Mouse (Mus musculus): ENCODE data around the gene Gbx1. TPM values are rescaled to one million over a fixed set of nuclear protein-coding genes. Genes with fewer than 3 reads are reported as not detected.

Gbx1 gene
- total and polyA plus RNA-seq, 3 experiments = 0.08 to 0.49 TPM; not detected in 1

DNA sequence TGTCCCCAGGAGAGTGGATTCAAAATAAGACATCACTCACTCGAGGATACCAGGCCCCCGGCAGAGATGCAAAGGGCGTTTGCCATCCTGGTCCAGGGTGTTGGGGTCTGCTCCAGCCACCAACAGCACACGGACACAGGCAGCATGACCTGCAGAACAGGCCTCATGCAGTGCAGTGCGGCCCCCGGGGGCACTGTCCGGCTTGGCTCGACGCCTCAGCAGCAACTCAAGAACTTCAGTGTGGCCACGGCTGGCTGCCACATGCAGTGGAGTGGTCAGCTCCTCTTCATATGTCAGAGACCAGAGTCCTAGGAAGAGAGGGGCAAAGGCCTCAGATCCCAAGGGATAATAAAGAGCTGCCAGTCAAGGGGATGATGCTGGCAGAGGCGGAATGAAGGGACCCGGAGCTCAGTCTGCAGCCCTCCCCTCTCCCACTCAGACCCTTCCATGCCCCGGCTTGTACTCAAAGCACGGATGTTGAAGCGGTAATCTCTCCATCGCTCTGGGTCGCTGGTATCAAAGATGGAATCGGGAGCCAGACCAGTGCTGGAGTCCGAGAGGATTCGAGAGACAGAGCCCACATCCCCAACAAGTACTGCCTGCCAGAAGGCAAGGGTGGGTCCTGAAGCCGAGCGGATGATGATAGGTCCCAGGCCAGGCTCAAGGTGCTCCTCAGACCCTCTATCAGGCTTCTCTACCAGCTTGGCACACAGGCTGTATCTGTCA lies 12.7 kb upstream of the Gbx1 start:
- Histone ChIP-seq H3K79me2 (ENCODE audit: control insufficient read depth, insufficient read depth, low read length, poor library complexity) (no peaks in the 10 kb centered on the region), H3K27ac (ENCODE audit: control insufficient read depth, low read depth, low read length) (no peak overlapping the region), H3K36me3 (ENCODE audit: control insufficient read depth in 1 of 2, insufficient read depth in 2 of 2, low read length in 2 of 2) (no peaks in the 10 kb centered on the region), H3K4me1 (ENCODE audit: control insufficient read depth in 1 of 2, insufficient read depth in 2 of 2, low read length in 2 of 2) (peaks cover 0 to 8% of the 10 kb centered on the region in 2 experiments; a peak in 2 of 4 replicates), H3K9ac (ENCODE audit: control insufficient read depth, low read depth, low read length, poor library complexity, severe bottlenecking) (no peak overlapping the region), H3K4me3 (ENCODE audit: control insufficient read depth in 1 of 2, insufficient read depth in 1 of 2, low read depth in 2 of 2, low read length in 2 of 2) (no peak overlapping the region), H3K9me3 (replicated peaks; ENCODE audit: insufficient read depth, low read length) (no peaks in the 10 kb centered on the region), H3K27me3 (ENCODE audit: control insufficient read depth in 1 of 2, insufficient read depth in 2 of 2, low read length in 2 of 2) (peaks cover 3% of the 10 kb centered on the region in 2 experiments)
- no peak for DNase-seq (ENCODE audit: low read depth, low spot score)
- TF ChIP-seq JUND (IDR thresholded peaks at IDR 0.05; ENCODE audit: low read depth, low read length) (no peak), TCF12 (IDR thresholded peaks at IDR 0.05; ENCODE audit: low read depth, low read length) (no peak), ZC3H11A (IDR thresholded peaks at IDR 0.05; ENCODE audit: low read depth, low read length) (no peak), CHD2 (IDR thresholded peaks at IDR 0.05; ENCODE audit: low read length) (no peak), TAL1 (IDR thresholded peaks at IDR 0.05; ENCODE audit: low read length) (no peak), RAD21 (IDR thresholded peaks at IDR 0.05; ENCODE audit: low read depth, low read length) (no peak), ZKSCAN1 (IDR thresholded peaks at IDR 0.05; ENCODE audit: low read depth, low read length) (no peak), SMC3 (IDR thresholded peaks at IDR 0.05; ENCODE audit: low read depth, low read length) (no peak), MYC (IDR thresholded peaks at IDR 0.05; ENCODE audit: low read depth, low read length) (no peak), POLR2AphosphoS5 (IDR thresholded peaks at IDR 0.05; ENCODE audit: borderline replicate concordance, low read depth, low read length) (no peak), MYB (IDR thresholded peaks at IDR 0.05; ENCODE audit: low read depth, low read length) (no peak), ZMIZ1 (IDR thresholded peaks at IDR 0.05; ENCODE audit: low read depth, low read length) (no peak), MAZ (IDR thresholded peaks at IDR 0.05; ENCODE audit: low read depth, low read length) (no peak), SIN3A (IDR thresholded peaks at IDR 0.05; ENCODE audit: low read length) (no peak), CHD1 (IDR thresholded peaks at IDR 0.05; ENCODE audit: low read depth, low read length) (no peak), GATA1 (IDR thresholded peaks at IDR 0.05; ENCODE audit: low read depth, low read length) (no peak), NRF1 (IDR thresholded peaks at IDR 0.05; ENCODE audit: insufficient read depth, low read depth, low read length, poor library complexity, severe bottlenecking) (no peak), GABPA (IDR thresholded peaks at IDR 0.05; ENCODE audit: low read depth, low read length) (no peak), TBP (IDR thresholded peaks at IDR 0.05; ENCODE audit: low read depth, low read length) (no peak)

DNA sequence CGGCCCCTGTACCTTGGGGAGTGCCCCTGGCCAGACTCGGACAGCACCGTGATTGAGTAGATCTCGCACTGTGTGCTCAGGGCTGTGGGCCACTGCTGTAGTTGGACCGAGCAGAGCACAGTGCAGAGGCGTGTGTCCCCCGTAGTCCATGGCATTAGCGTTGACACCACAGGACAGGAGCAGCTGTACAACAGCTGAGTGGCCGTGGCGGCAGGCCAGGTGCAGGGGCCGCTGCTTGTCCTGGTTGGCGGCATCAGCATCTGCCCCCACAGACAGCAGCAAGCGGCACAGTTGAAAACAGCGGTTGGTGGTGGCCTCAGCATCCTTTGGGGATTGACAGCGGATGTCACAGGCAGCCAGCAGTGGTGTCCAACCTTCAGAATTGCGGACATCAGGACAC lies 10.6 kb upstream of the Gbx1 start:
- Histone ChIP-seq H3K9ac (ENCODE audit: control insufficient read depth, low read depth, low read length, poor library complexity, severe bottlenecking) (no peak overlapping the region), H3K36me3 (ENCODE audit: control insufficient read depth in 1 of 2, insufficient read depth in 2 of 2, low read length in 2 of 2) (no peaks in the 10 kb centered on the region), H3K4me1 (ENCODE audit: control insufficient read depth in 1 of 2, insufficient read depth in 2 of 2, low read length in 2 of 2) (peaks cover 0 to 8% of the 10 kb centered on the region in 2 experiments; a peak in 2 of 4 replicates), H3K79me2 (ENCODE audit: control insufficient read depth, insufficient read depth, low read length, poor library complexity) (no peaks in the 10 kb centered on the region), H3K27ac (ENCODE audit: control insufficient read depth, low read depth, low read length) (no peak overlapping the region), H3K27me3 (ENCODE audit: control insufficient read depth in 1 of 2, insufficient read depth in 2 of 2, low read length in 2 of 2) (peaks cover 3% of the 10 kb centered on the region in 2 experiments), H3K9me3 (replicated peaks; ENCODE audit: insufficient read depth, low read length) (no peaks in the 10 kb centered on the region), H3K4me3 (ENCODE audit: control insufficient read depth in 1 of 2, insufficient read depth in 1 of 2, low read depth in 2 of 2, low read length in 2 of 2) (no peak overlapping the region)
- TF ChIP-seq JUND (IDR thresholded peaks at IDR 0.05; ENCODE audit: low read depth, low read length) (no peak), BHLHE40 (IDR thresholded peaks at IDR 0.05; ENCODE audit: borderline replicate concordance, low read depth, low read length) (no peak), RAD21 (IDR thresholded peaks at IDR 0.05; ENCODE audit: low read depth, low read length) (no peak), USF1 (IDR thresholded peaks at IDR 0.05; ENCODE audit: low read depth, low read length) (no peak), POLR2AphosphoS5 (IDR thresholded peaks at IDR 0.05; ENCODE audit: borderline replicate concordance, low read depth, low read length) (no peak), NELFE (IDR thresholded peaks at IDR 0.05; ENCODE audit: low read depth, low read length) (no peak), CTCF (IDR thresholded peaks at IDR 0.05 in 2 of 3, conservative IDR thresholded peaks at IDR 0.05 in 1 of 3; ENCODE audit: control insufficient read depth in 1 of 3, insufficient read depth in 1 of 3, low read depth in 2 of 3, low read length in 3 of 3, poor library complexity in 1 of 3, severe bottlenecking in 1 of 3) (no peak), HCFC1 (IDR thresholded peaks at IDR 0.05; ENCODE audit: low read depth, low read length) (no peak), MYC (IDR thresholded peaks at IDR 0.05; ENCODE audit: low read depth, low read length) (no peak), MAFK (IDR thresholded peaks at IDR 0.05; ENCODE audit: borderline replicate concordance, low read depth, low read length) (no peak), TCF12 (IDR thresholded peaks at IDR 0.05; ENCODE audit: low read depth, low read length) (no peak), UBTF (IDR thresholded peaks at IDR 0.05; ENCODE audit: borderline replicate concordance, insufficient read depth, low read depth, low read length) (no peak)
- no peak for DNase-seq (ENCODE audit: low read depth, low spot score)

All from MEL (cell line).